Mouse (Mus musculus) myocyte (in vitro differentiated cells): ENCODE data around the gene Fgf8. TPM values are rescaled to one million over a fixed set of nuclear protein-coding genes. Genes with fewer than 3 reads are reported as not detected.

ENCODE experiments used
- H3K27me3 ChIP-seq: one replicate; pipeline ENCODE4 v1.6.1; 2011; ENCODE audit not compliant: control insufficient read depth, insufficient read depth, insufficient read length
- H3K36me3 ChIP-seq: one replicate; pipeline ENCODE4 v1.6.1; 2011; ENCODE audit not compliant: control insufficient read depth, insufficient read depth
- H3K4me2 ChIP-seq: one replicate; pipeline ENCODE4 v1.6.1; 2011; ENCODE audit warnings: low read depth, control low read depth
- H3K4me3 ChIP-seq: one replicate; pipeline ENCODE4 v1.5.1; 2011; ENCODE audit warnings: mild to moderate bottlenecking, control low read depth, moderate library complexity
- H3K79me2 ChIP-seq: one replicate; pipeline ENCODE4 v1.6.1; 2011; ENCODE audit not compliant: control insufficient read depth, insufficient read depth
- H3ac ChIP-seq: one replicate; pipeline ENCODE4 v1.6.1; 2011; ENCODE audit not compliant: control insufficient read depth, insufficient read length
- CEBPB ChIP-seq: IDR thresholded peaks from 2 replicates; pipeline ENCODE4 v1.6.1; 2011; ENCODE audit warnings: mild to moderate bottlenecking, moderate library complexity; ENCODE audit not compliant: poor library complexity, insufficient read depth, severe bottlenecking
- E2F4 ChIP-seq: IDR thresholded peaks from one replicate; pipeline ENCODE4 v1.6.1; 2011; ENCODE audit warnings: mild to moderate bottlenecking, control low read depth, moderate library complexity; ENCODE audit not compliant: insufficient read depth
- MAX ChIP-seq: IDR thresholded peaks from one replicate; pipeline ENCODE4 v1.6.1; 2011; ENCODE audit warnings: low read depth, mild to moderate bottlenecking, control low read depth
- MYOD1 ChIP-seq, 3 experiments: IDR thresholded peaks; one replicate each; pipeline ENCODE4 v1.6.1; 2011; ENCODE audit warnings: control low read depth in 2 of 3, low read depth in 2 of 3, mild to moderate bottlenecking in 2 of 3, moderate library complexity in 1 of 3; ENCODE audit not compliant: insufficient read length in 2 of 3, control insufficient read depth in 1 of 3
- MYOG ChIP-seq, 3 experiments: IDR thresholded peaks; one replicate each; pipeline ENCODE4 v1.6.1; 2011; ENCODE audit warnings: control low read depth in 2 of 3, low read depth in 2 of 3, mild to moderate bottlenecking in 2 of 3; ENCODE audit not compliant: insufficient read length in 2 of 3, control insufficient read depth in 1 of 3, insufficient read depth in 1 of 3
- POLR2A ChIP-seq: IDR thresholded peaks from one replicate; pipeline ENCODE4 v1.6.1; 2011; ENCODE audit warnings: low read depth, mild to moderate bottlenecking, control low read depth, moderate library complexity; ENCODE audit not compliant: insufficient read length
- POLR2AphosphoS2 ChIP-seq: IDR thresholded peaks from one replicate; pipeline ENCODE4 v1.6.1; 2011; ENCODE audit warnings: low read depth, control low read depth; ENCODE audit not compliant: insufficient read length
- REST ChIP-seq: IDR thresholded peaks from one replicate; pipeline ENCODE4 v1.6.1; 2011; ENCODE audit warnings: mild to moderate bottlenecking, control low read depth, moderate library complexity; ENCODE audit not compliant: insufficient read depth, insufficient read length
- SRF ChIP-seq: IDR thresholded peaks from one replicate; pipeline ENCODE4 v1.6.1; 2011; ENCODE audit warnings: low read depth; ENCODE audit not compliant: control insufficient read depth, insufficient read length
- TCF12 ChIP-seq: IDR thresholded peaks from one replicate; pipeline ENCODE4 v1.6.1; 2011; ENCODE audit warnings: mild to moderate bottlenecking, control low read depth; ENCODE audit not compliant: poor library complexity, insufficient read depth, severe bottlenecking
- TCF3 ChIP-seq: IDR thresholded peaks from one replicate; pipeline ENCODE4 v1.6.1; 2011; ENCODE audit warnings: low read depth, control low read depth; ENCODE audit not compliant: insufficient read length
- USF1 ChIP-seq: IDR thresholded peaks from one replicate; pipeline ENCODE4 v1.6.1; 2011; ENCODE audit warnings: low read depth, mild to moderate bottlenecking, control low read depth, moderate library complexity
- polyA plus RNA-seq: library from polyadenylated mRNA; unstranded; fragments of >200 nt; fragmentation: generic; extraction: Trizol; gene quantifications from one replicate; pipeline ENCODE4 v1.2.1, GENCODE M21; 2012; ENCODE audit warnings: missing spikeins

Fgf8 gene
- polyA plus RNA-seq, 1 experiment, result not detected

GRCm38 (mm10) chr19:45760810-45761209 lies 18.1 kb upstream of the Fgf8 start:
- TF ChIP-seq POLR2AphosphoS2, result no peak
- no peak for TF ChIP-seq MAX
- TF ChIP-seq REST, result no peak
- TF ChIP-seq CEBPB, result no peak
- no peak for TF ChIP-seq TCF3
- TF ChIP-seq MYOD1 (IDR thresholded peaks at IDR 0.05; ENCODE audit: control insufficient read depth in 1 of 3, insufficient read length in 2 of 3, low read depth in 2 of 3), result no peak
- no peak for TF ChIP-seq USF1
- no peak for TF ChIP-seq POLR2A
- no peak for TF ChIP-seq SRF
- no peak for TF ChIP-seq E2F4
- TF ChIP-seq TCF12, result no peak
- TF ChIP-seq MYOG (IDR thresholded peaks at IDR 0.05; ENCODE audit: control insufficient read depth in 1 of 3, insufficient read depth in 1 of 3, insufficient read length in 2 of 3, low read depth in 2 of 3), result no peak
- Histone ChIP-seq H3ac (no peak overlapping the region), H3K4me3 (no peak overlapping the region), H3K27me3 (no peaks in the 10 kb centered on the region), H3K79me2 (no peaks in the 10 kb centered on the region), H3K4me2 (no peak overlapping the region), H3K36me3 (peaks cover 78% of the 10 kb centered on the region)

DNA sequence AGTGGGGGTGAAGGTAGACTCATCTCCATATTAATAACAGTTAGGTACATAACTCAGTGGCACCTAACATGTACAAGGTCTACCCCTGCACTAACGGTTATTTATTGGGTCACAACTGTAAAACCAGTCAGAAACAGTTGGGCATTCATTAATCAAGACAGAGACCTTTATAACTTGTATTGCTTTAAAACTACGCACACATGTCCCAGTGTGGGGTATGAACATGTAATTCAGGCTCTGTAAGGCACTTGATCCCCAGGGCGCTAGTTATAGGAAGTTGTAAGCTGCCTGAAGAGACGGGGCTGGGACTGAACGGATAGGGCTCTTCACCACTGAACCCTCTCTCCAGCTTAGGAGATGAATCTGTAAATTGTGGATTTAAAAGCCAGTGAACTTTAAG lies 16.0 kb upstream of the Fgf8 start:
- no peaks in the 10 kb centered on the region for H3K27me3 ChIP-seq
- H3K79me2 ChIP-seq, result no peaks in the 10 kb centered on the region
- no peak for TF ChIP-seq MYOD1 (IDR thresholded peaks at IDR 0.05; ENCODE audit: control insufficient read depth in 1 of 3, insufficient read length in 2 of 3, low read depth in 2 of 3)
- TF ChIP-seq USF1, result no peak
- no peak for TF ChIP-seq E2F4
- TF ChIP-seq POLR2A, result no peak
- no peak for TF ChIP-seq REST
- TF ChIP-seq TCF12, result no peak
- no peak for TF ChIP-seq MAX
- TF ChIP-seq POLR2AphosphoS2, result no peak
- no peak for TF ChIP-seq TCF3
- TF ChIP-seq SRF, result no peak
- TF ChIP-seq CEBPB, result no peak
- TF ChIP-seq MYOG (IDR thresholded peaks at IDR 0.05; ENCODE audit: control insufficient read depth in 1 of 3, insufficient read depth in 1 of 3, insufficient read length in 2 of 3, low read depth in 2 of 3), result no peak
- no peak overlapping the region for H3K4me2 ChIP-seq
- no peak overlapping the region for H3K4me3 ChIP-seq
- peaks cover 77% of the 10 kb centered on the region for H3K36me3 ChIP-seq
- H3ac ChIP-seq, result no peak overlapping the region

GRCm38 (mm10) chr19:45753551-45753950 lies 10.8 kb upstream of the Fgf8 start:
- Histone ChIP-seq H3ac (no peak overlapping the region), H3K4me2 (no peak overlapping the region), H3K79me2 (no peaks in the 10 kb centered on the region), H3K4me3 (no peak overlapping the region), H3K36me3 (peaks cover 49% of the 10 kb centered on the region), H3K27me3 (no peaks in the 10 kb centered on the region)
- TF ChIP-seq CEBPB (no peak), POLR2A (no peak), USF1 (no peak), MYOG (IDR thresholded peaks at IDR 0.05; ENCODE audit: control insufficient read depth in 1 of 3, insufficient read depth in 1 of 3, insufficient read length in 2 of 3, low read depth in 2 of 3) (no peak), TCF3 (no peak), REST (no peak), POLR2AphosphoS2 (no peak), MAX (no peak), SRF (no peak), MYOD1 (IDR thresholded peaks at IDR 0.05; ENCODE audit: control insufficient read depth in 1 of 3, insufficient read length in 2 of 3, low read depth in 2 of 3) (no peak), E2F4 (no peak), TCF12 (no peak)

DNA sequence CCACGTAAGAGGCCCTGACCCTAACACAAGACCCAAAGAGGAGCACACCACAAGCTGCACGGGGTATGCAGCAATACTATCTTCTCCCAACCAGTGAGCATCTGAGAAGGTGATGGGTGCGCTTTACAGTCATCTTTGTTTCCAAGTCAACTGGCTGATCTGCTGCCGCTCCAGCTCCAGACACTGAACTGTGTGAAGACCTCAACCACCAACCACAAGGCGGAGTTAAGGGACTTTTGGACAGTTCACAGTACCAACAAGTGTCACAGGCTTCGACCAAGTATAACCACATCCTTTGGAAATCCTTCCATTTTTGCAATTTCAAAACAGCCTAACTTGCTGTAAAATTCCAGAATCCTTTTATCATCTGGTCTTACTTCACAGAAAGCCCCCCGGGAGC lies 9.2 kb upstream of the Fgf8 start:
- no peak for TF ChIP-seq E2F4
- TF ChIP-seq SRF, result no peak
- TF ChIP-seq CEBPB, result no peak
- TF ChIP-seq MYOG (IDR thresholded peaks at IDR 0.05; ENCODE audit: control insufficient read depth in 1 of 3, insufficient read depth in 1 of 3, insufficient read length in 2 of 3, low read depth in 2 of 3), result no peak
- no peak for TF ChIP-seq MYOD1 (IDR thresholded peaks at IDR 0.05; ENCODE audit: control insufficient read depth in 1 of 3, insufficient read length in 2 of 3, low read depth in 2 of 3)
- no peak for TF ChIP-seq TCF3
- TF ChIP-seq TCF12, result no peak
- H3K27me3 ChIP-seq, result no peaks in the 10 kb centered on the region
- H3K36me3 ChIP-seq, result peaks cover 32% of the 10 kb centered on the region

GRCm38 (mm10) chr19:45749243-45750043 lies 6.7 kb upstream of the Fgf8 start, which contains the start of gene Npm3:
Gene Npm3, minus strand, starts transcription at chr19:45749591.
- H3K4me3 ChIP-seq, result peak within 1 kb of the TSS; percentile 58
- no peaks in the 10 kb centered on the region for H3K27me3 ChIP-seq
- H3ac ChIP-seq, result peak within 1 kb of the TSS; percentile 24
- H3K36me3 ChIP-seq, result peaks cover 15% of the 10 kb centered on the region
- H3K4me2 ChIP-seq, result peak within 1 kb of the TSS; percentile 93
- no peak for TF ChIP-seq TCF3
- TF ChIP-seq CEBPB, result no peak
- TF ChIP-seq MYOD1 (IDR thresholded peaks at IDR 0.05; ENCODE audit: control insufficient read depth in 1 of 3, insufficient read length in 2 of 3, low read depth in 2 of 3), result peak in 1 of 3 experiments; percentile 23
- peak in 1 of 3 experiments; percentile 26 for TF ChIP-seq MYOG (IDR thresholded peaks at IDR 0.05; ENCODE audit: control insufficient read depth in 1 of 3, insufficient read depth in 1 of 3, insufficient read length in 2 of 3, low read depth in 2 of 3)
- no peak for TF ChIP-seq USF1
- peak; percentile 51 for TF ChIP-seq POLR2A
- no peak for TF ChIP-seq TCF12
- TF ChIP-seq POLR2AphosphoS2, result peak; percentile 82
- TF ChIP-seq REST, result no peak
- H3K79me2 ChIP-seq, result no peaks in the 10 kb centered on the region

More for the DNA sequence above, 9.2 kb upstream of the Fgf8 start:
- H3ac ChIP-seq, result no peak overlapping the region
- H3K4me3 ChIP-seq, result no peak overlapping the region
- H3K79me2 ChIP-seq, result no peaks in the 10 kb centered on the region
- no peak overlapping the region for H3K4me2 ChIP-seq
